Mouse (Mus musculus): ENCODE data around the gene Myo3b.

GRCm38 (mm10) chr2:70176823-70177708, 138.1 kb downstream of the Myo3b start:
- no peak for TF ChIP-seq GATA1 (IDR thresholded peaks at IDR 0.05; ENCODE audit: borderline replicate concordance, low read length)
- TF ChIP-seq FLI1 (IDR thresholded peaks at IDR 0.05; ENCODE audit: low read length): no peak

Measured in megakaryocyte, embryonic 14.5 days (primary cell).